Comparison of ENCODE assay signal across 8 mouse cellular contexts in the genomic region with DNA sequence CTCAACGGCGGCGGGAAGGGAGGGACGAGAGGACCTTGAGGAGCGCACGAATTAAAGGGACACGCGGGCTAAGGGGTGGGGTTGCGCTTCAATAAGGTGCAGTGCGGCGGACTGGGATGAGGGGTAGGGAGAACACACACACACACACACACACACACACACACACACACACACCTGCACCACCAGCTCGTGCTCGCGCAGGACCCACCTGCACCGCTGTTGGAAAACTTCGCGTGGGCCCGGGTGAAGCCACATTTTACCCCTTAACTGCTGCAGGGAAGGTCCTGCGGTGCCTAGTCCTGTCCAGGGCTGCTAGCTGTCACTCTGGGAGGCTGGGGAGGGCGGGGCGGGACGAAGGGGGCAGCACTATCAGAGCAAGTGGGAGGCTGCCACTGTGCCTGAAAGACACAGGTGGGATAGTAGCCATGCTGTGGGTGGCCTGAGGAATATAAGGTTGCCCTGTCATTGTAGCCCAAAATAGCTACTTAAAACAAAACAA. TPM values are rescaled to one million over a fixed set of nuclear protein-coding genes. Genes with fewer than 3 reads are reported as not detected.
DNase-seq lines count a peak whose midpoint lies in the region; ATAC-seq and TF ChIP-seq lines count a peak whose summit lies in the region.

Gene Ube2e2 (minus strand): TSS at position 321 of the 499 bp plus-strand sequence.

- WGBS in hindbrain, embryonic 10.5 days, result 2% methylated on average over 22 of the region's 22 CpGs
- under 1% methylated on average over 22 of the region's 22 CpGs for WGBS in liver, adult 2 months
- WGBS in stomach, embryonic 16.5 days, result under 1% methylated on average over 22 of the region's 22 CpGs

- no peak; the same call in 1 of the 2 replicates for ATAC-seq in stomach, embryonic 16.5 days (ENCODE audit: insufficient read depth, low FRiP score)

- H3K9me3 ChIP-seq in hindbrain, embryonic 10.5 days, result peaks cover 4% of the 10 kb centered on the region; the same call in 1 of the 2 replicates
- no peaks in the 10 kb centered on the region for H3K9me3 ChIP-seq in stomach, embryonic 16.5 days (replicated peaks; ENCODE audit: control insufficient read depth, low read length)

- DNase-seq in embryo, embryonic 10 days (ENCODE audit: low spot score), result peak; percentile 7
- no peak for DNase-seq in embryo, embryonic 11 days
- no peak for DNase-seq in thymus, postnatal 0 days (ENCODE audit: low spot score)
- no peak for DNase-seq in thymus, postnatal 4 days
- DNase-seq in hindbrain, embryonic 10.5 days (ENCODE audit: low spot score), result no peak
- no peak for DNase-seq in liver, adult 2 months (ENCODE audit: extremely low read depth, low read depth, low spot score)
- DNase-seq in T-cell, adult 2 months (ENCODE audit: low spot score), result no peak

- no peaks in the 10 kb centered on the region for H3K27me3 ChIP-seq in hindbrain, embryonic 10.5 days (ENCODE audit: insufficient read depth, poor library complexity, severe bottlenecking)
- H3K27me3 ChIP-seq in liver, adult 2 months (ENCODE audit: control insufficient read depth, insufficient read depth, low read length), result no peaks in the 10 kb centered on the region
- no peaks in the 10 kb centered on the region for H3K27me3 ChIP-seq in stomach, embryonic 16.5 days (ENCODE audit: control insufficient read depth, insufficient read depth, low read length)

- peak within 1 kb of the TSS; percentile 66 for H3K4me3 ChIP-seq in hindbrain, embryonic 10.5 days
- H3K4me3 ChIP-seq in liver, adult 2 months (ENCODE audit: insufficient read depth, low read depth, low read length), result peak within 1 kb of the TSS; percentile 74
- peak within 1 kb of the TSS; percentile 74 for H3K4me3 ChIP-seq in stomach, embryonic 16.5 days (replicated peaks; ENCODE audit: low read length)

- no peaks in the 10 kb centered on the region for H3K36me3 ChIP-seq in hindbrain, embryonic 10.5 days
- H3K36me3 ChIP-seq in liver, adult 2 months (ENCODE audit: control insufficient read depth, insufficient read depth, low read length), result no peaks in the 10 kb centered on the region
- H3K36me3 ChIP-seq in stomach, embryonic 16.5 days (ENCODE audit: control insufficient read depth, insufficient read depth, low read length), result no peaks in the 10 kb centered on the region

- H3K4me1 ChIP-seq in hindbrain, embryonic 10.5 days (replicated peaks), result peaks cover 11% of the 10 kb centered on the region
- peaks cover 9% of the 10 kb centered on the region; the same call in 1 of the 2 replicates for H3K4me1 ChIP-seq in liver, adult 2 months (ENCODE audit: control insufficient read depth, insufficient read depth, low read length)
- H3K4me1 ChIP-seq in stomach, embryonic 16.5 days (ENCODE audit: control insufficient read depth, insufficient read depth, low read length), result no peaks in the 10 kb centered on the region

- H3K79me2 ChIP-seq in liver, adult 2 months (ENCODE audit: control insufficient read depth, insufficient read depth, low read length), result no peaks in the 10 kb centered on the region

- H3K27ac ChIP-seq in hindbrain, embryonic 10.5 days, result peak within 1 kb of the TSS; percentile 89
- H3K27ac ChIP-seq in liver, adult 2 months (replicated peaks; ENCODE audit: insufficient read depth, low read depth, low read length), result 0 out of 2 replicates have a peak within 1 kb of the TSS, but pooled peaks have one; percentile 5
- peak within 1 kb of the TSS; percentile 78 for H3K27ac ChIP-seq in stomach, embryonic 16.5 days (ENCODE audit: low read length)

- TF ChIP-seq CTCF in liver, adult 2 months (IDR thresholded peaks at IDR 0.05; ENCODE audit: low read depth, low read length), result no peak

- H3K9ac ChIP-seq in liver, adult 2 months (ENCODE audit: low read depth, low read length), result peak within 1 kb of the TSS; percentile 74
- peak within 1 kb of the TSS; percentile 91 for H3K9ac ChIP-seq in stomach, embryonic 16.5 days (ENCODE audit: low read length)

- TF ChIP-seq POLR2A in liver, adult 2 months (IDR thresholded peaks at IDR 0.05; ENCODE audit: extremely low read depth, insufficient read depth, low read length), result no peak

- H3K4me2 ChIP-seq in stomach, embryonic 16.5 days (ENCODE audit: low read depth, low read length), result peak within 1 kb of the TSS; percentile 84

RNA-seq across cellular contexts. Expression of gene Ube2e2, which starts in this region (rescaled TPM):
- 12.8 and 15.0 TPM in 2 replicates for polyA plus RNA-seq in thymus, postnatal 0 days (2015; fragmentation: Nextera tagmentation; extraction: Ambion mirVana)
- polyA plus RNA-seq in hindbrain, embryonic 10.5 days (2016; fragmentation: Nextera tagmentation; extraction: Ambion mirVana), result 49.2 and 53.3 TPM in 2 replicates
- 15.0 and 25.2 TPM in 2 replicates for total RNA-seq in liver, adult 2 months (2014; rRNA removed)
- 84.8 and 85.6 TPM in 2 replicates for polyA plus RNA-seq in liver, adult 2 months (2012; rRNA removed)
- 54.7 and 56.1 TPM in 2 replicates for polyA plus RNA-seq in stomach, embryonic 16.5 days (2015; fragmentation: Nextera tagmentation; extraction: Ambion mirVana)

Comparison
In these comparisons a context has a peak if more than half of its experiments do, and no peak if none do; other contexts are left out.
1. H3K27ac ChIP-seq: peak in every context shown above with its lines; median percentile 89 in hindbrain, embryonic 10.5 days; 78 in stomach, embryonic 16.5 days; 5 in liver, adult 2 months.